Mouse (Mus musculus) heart, embryonic 13.5 days (tissue): ENCODE results near the gene Jade2. TPM values are rescaled to one million over a fixed set of nuclear protein-coding genes. Genes with fewer than 3 reads are reported as not detected.

Experiments used
- ATAC-seq: fragments of 200-750 bp; cut with Nextera tagmentation; 2 replicates; pipeline ENCODE4 v1.8.0; 2017; ENCODE audit warnings: moderate TSS enrichment; ENCODE audit not compliant: insufficient number of reproducible peaks, low FRiP score, low TSS enrichment; ENCODE audit errors: extremely low read depth
- H3K27ac ChIP-seq: fragments of 300-500 bp; sonication (generic); replicated peaks from 2 replicates; pipeline ENCODE4 v1.5.1; 2015; ENCODE audit warnings: moderate library complexity, mild to moderate bottlenecking, inconsistent platforms
- H3K27me3 ChIP-seq: fragments of 300-500 bp; sonication (generic); replicated peaks from 2 replicates; pipeline ENCODE4 v1.6.1; 2015; ENCODE audit warnings: mild to moderate bottlenecking, inconsistent platforms
- H3K36me3 ChIP-seq: fragments of 300-500 bp; sonication (generic); 2 replicates; pipeline ENCODE4 v1.6.1; 2015; ENCODE audit warnings: mild to moderate bottlenecking, inconsistent platforms
- H3K4me1 ChIP-seq: fragments of 300-500 bp; sonication (generic); 2 replicates; pipeline ENCODE4 v1.6.1; 2015; ENCODE audit warnings: inconsistent platforms
- H3K4me2 ChIP-seq: fragments of 300-500 bp; sonication (generic); 2 replicates; pipeline ENCODE4 v1.6.1; 2015; ENCODE audit warnings: inconsistent platforms, mild to moderate bottlenecking, moderate library complexity
- H3K4me3 ChIP-seq: fragments of 300-500 bp; sonication (generic); 2 replicates; pipeline ENCODE4 v1.5.1; 2015; ENCODE audit warnings: moderate library complexity, mild to moderate bottlenecking, inconsistent platforms
- H3K9ac ChIP-seq: fragments of 300-500 bp; sonication (generic); 2 replicates; pipeline ENCODE4 v1.6.1; 2015; ENCODE audit warnings: inconsistent platforms, mild to moderate bottlenecking, moderate library complexity
- H3K9me3 ChIP-seq: fragments of 300-500 bp; sonication (generic); 2 replicates; pipeline ENCODE4 v1.6.1; 2016; ENCODE audit warnings: inconsistent platforms
- WGBS: fragments of 180-500 bp; shearing (Covaris S2); methylation state at CpG from one replicate; pipeline ENCODE4 v1.1.7; 2015; ENCODE audit warnings: mixed read lengths; 5-methylcytosine and 5-hydroxymethylcytosine counted together
- polyA plus RNA-seq: library from polyadenylated mRNA; unstranded; fragments of >200 nt; fragmentation: Nextera tagmentation; extraction: Ambion mirVana; gene quantifications from 2 replicates; pipeline ENCODE4 v1.2.1, GENCODE M21; 2015

Gene Jade2
- polyA plus RNA-seq, 1 experiment from 2014 or later: 0.78 TPM

DNA sequence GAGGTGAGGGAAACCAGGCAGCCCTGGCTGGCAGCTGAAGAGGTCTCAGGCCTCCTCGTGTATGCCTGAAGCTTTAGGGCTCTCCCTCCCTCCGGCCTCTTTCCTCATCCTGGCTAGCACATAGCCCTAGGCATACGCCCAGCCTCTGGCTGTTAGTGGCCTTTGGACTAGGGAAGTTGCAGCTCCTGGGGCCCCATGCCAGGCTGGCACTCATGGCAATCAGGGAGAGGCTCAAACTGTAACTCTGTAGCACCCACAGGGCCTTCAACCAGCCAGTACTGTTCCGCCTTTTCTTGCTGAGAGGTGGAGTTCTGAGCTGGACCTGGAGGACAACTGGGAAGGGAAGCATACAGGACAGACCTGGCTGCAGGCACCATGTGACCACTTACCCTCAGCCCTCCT is 19.5 kb upstream of the Jade2 start:
- WGBS: 66% methylated on average over 4 of the region's 4 CpGs
- H3K27me3 ChIP-seq: peaks cover 3% of the 10 kb centered on the region; the same call in 1 of the 2 replicates
- H3K36me3 ChIP-seq: no peaks in the 10 kb centered on the region
- H3K9ac ChIP-seq: no peak overlapping the region
- H3K27ac ChIP-seq: no peak overlapping the region
- no peak overlapping the region for H3K4me2 ChIP-seq
- H3K4me3 ChIP-seq: no peak overlapping the region
- peaks cover 7% of the 10 kb centered on the region; the same call in 1 of the 2 replicates for H3K9me3 ChIP-seq
- peaks cover 8% of the 10 kb centered on the region for H3K4me1 ChIP-seq
- no peak for ATAC-seq

- no peaks in the 10 kb centered on the region for H3K36me3 ChIP-seq
- peaks cover 3% of the 10 kb centered on the region; the same call in 1 of the 2 replicates for H3K27me3 ChIP-seq
These were observed 18.3 kb upstream of the Jade2 start for GRCm38 (mm10) chr11:51875792-51876195.

GRCm38 (mm10) chr11:51875086-51875485 is 17.6 kb upstream of the Jade2 start:
- Histone ChIP-seq H3K9ac (no peak overlapping the region), H3K27me3 (peaks cover 3% of the 10 kb centered on the region; the same call in 1 of the 2 replicates), H3K27ac (no peak overlapping the region), H3K36me3 (no peaks in the 10 kb centered on the region), H3K4me2 (no peak overlapping the region), H3K4me1 (peaks cover 8% of the 10 kb centered on the region), H3K4me3 (no peak overlapping the region), H3K9me3 (peaks cover 5% of the 10 kb centered on the region; the same call in 1 of the 2 replicates)
- no peak for ATAC-seq
- WGBS: 44% methylated on average over 1 of the region's 1 CpGs

More at GRCm38 (mm10) chr11:51875792-51876195, 18.3 kb upstream of the Jade2 start:
- H3K4me1 ChIP-seq: peaks cover 8% of the 10 kb centered on the region
- 16% methylated on average over 4 of the region's 4 CpGs for WGBS
- H3K9ac ChIP-seq: no peak overlapping the region
- peaks cover 7% of the 10 kb centered on the region; the same call in 1 of the 2 replicates for H3K9me3 ChIP-seq
- no peak overlapping the region for H3K27ac ChIP-seq
- H3K4me2 ChIP-seq: no peak overlapping the region
- H3K4me3 ChIP-seq: no peak overlapping the region
- ATAC-seq: no peak

DNA sequence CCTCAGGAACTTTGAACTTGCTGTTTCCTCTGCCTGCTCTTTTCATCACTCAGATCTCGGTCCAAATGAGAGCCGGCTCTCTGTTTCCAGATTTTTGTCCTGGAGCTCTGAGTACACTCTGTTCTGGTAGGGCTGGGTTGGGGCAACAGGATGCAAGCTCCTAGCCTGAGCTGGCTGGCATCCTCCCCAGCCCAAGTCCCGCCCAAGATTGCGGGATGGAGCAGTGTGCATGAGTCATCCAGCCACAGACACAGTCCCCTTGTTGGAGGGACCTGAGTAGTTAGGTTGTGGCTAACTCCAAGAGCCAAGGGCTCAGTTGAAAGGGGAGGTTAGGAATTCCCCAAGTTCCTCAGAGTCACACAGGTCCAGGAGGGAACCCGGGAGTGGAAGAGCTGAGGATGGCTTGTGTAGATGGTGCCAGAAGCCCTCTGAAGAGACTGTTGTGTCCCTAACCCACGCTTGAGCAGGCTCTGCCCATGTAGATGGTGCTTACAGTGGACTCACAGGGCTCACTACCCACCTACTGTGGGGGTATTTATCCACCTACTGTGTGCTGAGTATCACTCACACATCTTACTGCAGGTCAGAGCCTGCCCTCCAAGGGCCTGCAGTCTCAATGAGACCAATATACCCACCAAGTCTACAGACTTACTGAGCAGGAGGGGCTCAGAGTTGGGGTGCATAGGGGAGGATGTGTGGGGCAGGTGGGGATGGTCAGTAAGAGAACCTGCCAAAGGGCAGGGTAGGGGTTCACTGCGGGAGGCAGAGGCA is 17.0 kb upstream of the Jade2 start:
- peaks cover 8% of the 10 kb centered on the region for H3K4me1 ChIP-seq
- no peak overlapping the region for H3K9ac ChIP-seq
- H3K4me2 ChIP-seq: no peak overlapping the region
- whole genome bisulfite sequencing: 60% methylated on average over 7 of the region's 7 CpGs
- no peak overlapping the region for H3K4me3 ChIP-seq
- no peaks in the 10 kb centered on the region for H3K9me3 ChIP-seq
- ATAC-seq: no peak; the same call in 1 of the 2 replicates
- H3K36me3 ChIP-seq: no peaks in the 10 kb centered on the region
- H3K27ac ChIP-seq: no peak overlapping the region
- peaks cover 3% of the 10 kb centered on the region; the same call in 1 of the 2 replicates for H3K27me3 ChIP-seq

DNA sequence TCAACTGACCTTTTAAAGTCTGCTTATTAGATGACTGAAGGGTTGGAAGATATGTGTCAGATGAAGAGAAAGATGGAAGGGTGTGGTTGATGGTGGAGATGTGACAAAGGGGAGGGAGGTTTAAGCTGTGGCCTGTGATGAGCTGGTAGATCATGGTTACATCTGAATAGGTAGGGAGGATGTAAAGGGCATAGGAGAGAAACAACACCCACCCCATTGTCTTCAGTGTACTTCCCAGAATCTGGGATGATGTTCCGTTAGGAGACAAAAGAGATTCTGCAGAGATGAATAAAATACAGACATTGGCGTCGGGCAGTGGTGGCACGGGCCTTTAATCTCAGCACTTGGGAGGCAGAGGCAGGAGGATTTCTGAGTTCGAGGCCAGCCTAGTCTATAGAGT is 15.7 kb upstream of the Jade2 start:
- no peak overlapping the region for H3K27ac ChIP-seq
- no peaks in the 10 kb centered on the region for H3K9me3 ChIP-seq
- peaks cover 3% of the 10 kb centered on the region; the same call in 1 of the 2 replicates for H3K27me3 ChIP-seq
- no peak overlapping the region for H3K4me2 ChIP-seq
- no peak for ATAC-seq
- WGBS: 83% methylated on average over 5 of the region's 5 CpGs
- peaks cover 8% of the 10 kb centered on the region for H3K4me1 ChIP-seq
- H3K36me3 ChIP-seq: no peaks in the 10 kb centered on the region
- no peak overlapping the region for H3K9ac ChIP-seq
- H3K4me3 ChIP-seq: no peak overlapping the region

- Histone ChIP-seq H3K9ac (no peak overlapping the region), H3K27ac (no peak overlapping the region), H3K4me3 (no peak overlapping the region), H3K4me1 (no peaks in the 10 kb centered on the region), H3K27me3 (no peaks in the 10 kb centered on the region), H3K9me3 (no peaks in the 10 kb centered on the region), H3K36me3 (no peaks in the 10 kb centered on the region), H3K4me2 (no peak overlapping the region)
- ATAC-seq: no peak
- 79% methylated on average over 10 of the region's 10 CpGs for WGBS
These were observed 9.8 kb upstream of the Jade2 start for GRCm38 (mm10) chr11:51867261-51867660.

GRCm38 (mm10) chr11:51866020-51866419 is 8.6 kb upstream of the Jade2 start:
- Histone ChIP-seq H3K4me3 (no peak overlapping the region), H3K9me3 (no peaks in the 10 kb centered on the region), H3K4me1 (no peaks in the 10 kb centered on the region), H3K36me3 (no peaks in the 10 kb centered on the region), H3K27ac (no peak overlapping the region), H3K9ac (no peak overlapping the region), H3K4me2 (no peak overlapping the region), H3K27me3 (no peaks in the 10 kb centered on the region)
- no peak for ATAC-seq
- 45% methylated on average over 3 of the region's 3 CpGs for WGBS

- Histone ChIP-seq H3K4me2 (no peak overlapping the region), H3K4me3 (no peak overlapping the region), H3K4me1 (peaks cover 17% of the 10 kb centered on the region), H3K36me3 (no peaks in the 10 kb centered on the region), H3K9me3 (no peaks in the 10 kb centered on the region), H3K27me3 (peaks cover 22% of the 10 kb centered on the region), H3K9ac (no peak overlapping the region), H3K27ac (no peak overlapping the region)
- no peak for ATAC-seq
- WGBS: 83% methylated on average over 8 of the region's 8 CpGs
These were observed 3.2 kb upstream of the Jade2 start for GRCm38 (mm10) chr11:51860666-51861065.

- no peaks in the 10 kb centered on the region for H3K9me3 ChIP-seq
- peaks cover 22% of the 10 kb centered on the region for H3K27me3 ChIP-seq
- H3K9ac ChIP-seq: no peak overlapping the region
- no peak for ATAC-seq
- no peak overlapping the region for H3K4me3 ChIP-seq
- WGBS: 23% methylated on average over 2 of the region's 2 CpGs
- peaks cover 24% of the 10 kb centered on the region for H3K4me1 ChIP-seq
- no peaks in the 10 kb centered on the region for H3K36me3 ChIP-seq
- H3K27ac ChIP-seq: no peak overlapping the region
- no peak overlapping the region for H3K4me2 ChIP-seq
These were observed 2.1 kb upstream of the Jade2 start for GRCm38 (mm10) chr11:51859561-51859960.

GRCm38 (mm10) chr11:51858528-51859051 is 1.1 kb upstream of the Jade2 start:
- H3K27me3 ChIP-seq: peaks cover 26% of the 10 kb centered on the region
- peak overlapping the region; percentile 69 for H3K4me3 ChIP-seq
- no peaks in the 10 kb centered on the region for H3K9me3 ChIP-seq
- no peaks in the 10 kb centered on the region for H3K36me3 ChIP-seq
- H3K27ac ChIP-seq: peak overlapping the region; percentile 80
- under 1% methylated on average over 26 of the region's 28 CpGs for WGBS
- H3K4me1 ChIP-seq: peaks cover 26% of the 10 kb centered on the region
- H3K9ac ChIP-seq: peak overlapping the region; percentile 85
- ATAC-seq: no peak
- H3K4me2 ChIP-seq: peak overlapping the region; percentile 99

GRCm38 (mm10) chr11:51857818-51858527 is 520 bp upstream of the Jade2 start:
- under 1% methylated on average over 47 of the region's 52 CpGs for WGBS
- ATAC-seq: peak; percentile 22; the same call in 1 of the 2 replicates
- no peaks in the 10 kb centered on the region for H3K36me3 ChIP-seq

More at GRCm38 (mm10) chr11:51857818-51858527, 520 bp upstream of the Jade2 start:
- Histone ChIP-seq H3K4me1 (peaks cover 26% of the 10 kb centered on the region), H3K27ac (peak overlapping the region; percentile 80), H3K27me3 (peaks cover 26% of the 10 kb centered on the region), H3K4me3 (peak overlapping the region; percentile 69), H3K4me2 (peak overlapping the region; percentile 99), H3K9me3 (no peaks in the 10 kb centered on the region), H3K9ac (peak overlapping the region; percentile 85)
